Mouse (Mus musculus) cerebellum, adult 9-10 months (tissue): ENCODE data around the gene Gm45213.
"Not testable (repeated sequence)": the region's sequence is repeated elsewhere in the genome, so short reads cannot be mapped to it uniquely, and the experiment has no call there.

Source experiments
- DNase-seq: peaks from one replicate; pipeline ENCODE4 v3.0.0; 2022

Gene Gm45213

DNA sequence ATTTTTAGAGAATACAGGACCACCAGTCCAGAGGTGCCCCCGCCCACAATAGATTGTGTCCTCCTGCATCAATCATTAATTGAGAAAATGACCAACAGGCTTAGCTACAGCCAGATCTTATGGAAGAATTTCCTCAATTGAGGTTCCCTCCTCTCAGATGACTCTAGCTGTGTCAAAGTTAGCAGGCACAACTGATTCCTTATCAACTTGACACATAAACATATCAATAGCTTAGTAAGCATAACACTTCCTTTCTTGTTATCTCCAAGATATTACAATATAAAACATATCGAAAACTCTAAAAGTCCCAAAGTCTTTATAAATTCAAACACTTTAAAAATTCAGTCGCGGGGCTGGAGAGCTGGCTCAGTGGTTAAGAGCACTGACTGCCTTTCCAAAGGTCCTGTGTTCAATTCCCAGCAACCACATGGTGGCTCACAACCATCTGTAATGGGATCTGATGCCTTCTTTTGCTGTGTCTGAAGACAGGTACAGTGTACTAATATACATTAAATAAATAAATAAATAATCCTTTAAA, 10.6 kb downstream of the Gm45213 start:
- no peak for DNase-seq

DNA sequence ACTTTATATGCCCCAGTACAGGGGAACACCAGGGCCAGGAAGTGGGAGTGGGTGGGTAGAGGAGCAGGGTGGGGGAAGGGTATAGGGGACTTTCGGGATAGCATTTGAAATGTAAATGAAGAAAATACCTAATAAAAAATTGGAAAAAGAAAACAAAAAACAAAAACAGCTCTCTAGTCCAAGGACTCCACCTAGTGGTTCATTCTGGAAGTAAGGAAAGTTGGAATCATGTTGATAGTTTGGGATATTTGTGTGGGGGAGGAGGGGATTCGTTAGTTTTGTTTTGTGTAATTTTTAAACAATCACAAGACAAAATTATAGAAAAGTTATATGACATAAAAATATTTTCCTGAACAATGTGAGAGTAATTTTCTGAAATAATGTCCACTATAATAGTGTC, 12.0 kb downstream of the Gm45213 start:
- DNase-seq: not testable (repeated sequence)

DNA sequence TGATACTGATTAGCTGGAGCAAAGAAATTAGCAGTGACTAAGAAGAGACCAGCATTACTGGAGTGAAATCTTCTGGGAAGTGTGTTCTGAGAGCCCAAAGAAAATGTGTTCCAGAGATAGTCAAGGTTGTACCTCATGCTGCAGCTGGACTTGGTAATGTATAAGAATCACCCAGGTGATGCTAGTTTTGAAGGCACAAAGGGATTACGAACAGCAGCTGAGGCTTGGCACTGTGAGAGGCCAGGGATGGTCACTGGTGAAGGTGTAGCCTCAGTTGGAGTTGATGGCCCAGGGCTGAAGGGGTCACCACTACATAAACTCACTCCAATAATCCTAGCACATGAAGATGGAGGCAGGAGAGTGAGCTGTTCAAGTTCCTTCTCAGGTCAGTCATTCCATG, 15.3 kb downstream of the Gm45213 start, which contains the start of gene Snrpa1:
TSS of gene Snrpa1 (plus strand) at position 301 of the 400 bp plus-strand sequence.
- no peak for DNase-seq

DNA sequence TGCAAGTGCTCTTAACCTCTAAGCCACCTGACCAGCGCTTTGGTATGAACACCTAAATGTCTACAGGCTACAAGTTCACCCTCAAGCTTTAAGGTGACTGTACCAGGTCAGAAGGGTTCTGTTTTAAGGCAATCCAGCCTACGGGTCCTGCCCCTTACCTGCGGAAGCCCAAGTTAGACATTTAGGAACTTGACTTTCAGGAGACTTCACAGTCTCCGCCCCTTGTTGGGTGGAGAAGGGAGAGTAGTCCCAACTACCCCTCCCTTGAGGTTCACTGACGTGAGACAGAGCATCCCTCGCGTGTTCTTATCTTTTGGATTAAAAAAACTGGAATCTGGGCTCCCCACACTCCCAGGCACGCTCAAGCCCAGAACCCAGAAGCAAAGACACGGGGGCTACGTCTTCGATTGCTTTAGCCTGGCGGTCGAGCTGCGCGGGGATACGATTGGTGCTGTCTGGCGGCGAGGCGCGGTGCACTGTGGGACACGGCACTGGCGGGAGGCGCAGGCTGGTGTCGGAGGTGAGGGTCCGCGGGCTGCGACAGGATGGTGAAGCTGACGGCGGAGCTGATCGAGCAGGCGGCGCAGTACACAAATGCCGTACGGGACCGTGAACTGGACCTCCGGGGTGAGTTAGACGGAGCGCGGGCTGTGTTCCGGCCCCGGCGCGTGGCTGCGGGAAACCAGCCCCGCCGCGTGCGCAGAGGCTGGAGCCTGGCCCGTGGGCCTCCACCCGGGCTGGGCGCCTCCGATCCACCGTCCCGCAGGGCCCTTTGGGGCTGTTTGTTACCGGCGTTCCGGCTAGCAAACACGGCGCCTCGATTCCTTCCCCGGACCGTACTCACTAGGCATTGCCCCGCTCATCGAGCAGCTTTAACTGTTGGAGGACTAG, 16.9 kb downstream of the Gm45213 start:
- peak; percentile 83 for DNase-seq

DNA sequence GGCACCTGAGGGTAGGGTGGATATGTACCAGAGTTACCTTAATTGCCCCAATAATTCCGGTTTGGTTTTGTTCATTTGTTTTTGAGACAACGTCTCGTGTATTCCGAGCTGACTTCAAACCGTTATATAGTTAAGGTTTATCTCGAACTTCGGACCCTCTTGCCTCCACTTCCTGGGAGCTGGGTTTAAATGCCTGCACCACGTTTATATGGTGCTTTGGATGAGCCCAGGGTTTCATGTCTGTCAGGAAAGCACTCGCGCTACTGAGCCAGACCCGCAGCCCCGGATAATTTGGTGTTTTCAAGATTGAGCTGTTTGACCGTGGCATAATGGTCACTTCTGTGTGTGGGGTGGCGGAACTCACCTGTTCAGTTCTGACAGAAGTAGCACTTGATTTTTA, 17.7 kb downstream of the Gm45213 start:
- no peak for DNase-seq

DNA sequence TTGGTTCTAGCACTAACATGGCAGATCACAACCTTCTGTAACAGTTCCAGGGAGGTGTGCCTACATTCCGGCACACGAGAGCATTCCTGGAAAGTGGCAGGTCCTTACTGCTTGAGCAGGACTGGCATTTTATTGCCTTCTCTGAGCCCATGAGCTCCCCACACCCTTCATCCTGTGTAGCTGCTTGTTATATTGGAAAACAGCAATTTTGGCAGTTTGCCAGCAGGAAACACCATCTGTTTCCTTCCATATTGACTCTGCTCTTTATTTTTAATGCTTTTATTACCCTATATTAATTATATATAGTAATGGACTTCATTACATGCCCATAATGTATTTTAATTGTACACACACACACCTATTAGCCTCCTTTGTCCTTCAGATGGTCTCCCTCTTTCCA, 33.0 kb downstream of the Gm45213 start:
- peak; percentile 62 for DNase-seq

DNA sequence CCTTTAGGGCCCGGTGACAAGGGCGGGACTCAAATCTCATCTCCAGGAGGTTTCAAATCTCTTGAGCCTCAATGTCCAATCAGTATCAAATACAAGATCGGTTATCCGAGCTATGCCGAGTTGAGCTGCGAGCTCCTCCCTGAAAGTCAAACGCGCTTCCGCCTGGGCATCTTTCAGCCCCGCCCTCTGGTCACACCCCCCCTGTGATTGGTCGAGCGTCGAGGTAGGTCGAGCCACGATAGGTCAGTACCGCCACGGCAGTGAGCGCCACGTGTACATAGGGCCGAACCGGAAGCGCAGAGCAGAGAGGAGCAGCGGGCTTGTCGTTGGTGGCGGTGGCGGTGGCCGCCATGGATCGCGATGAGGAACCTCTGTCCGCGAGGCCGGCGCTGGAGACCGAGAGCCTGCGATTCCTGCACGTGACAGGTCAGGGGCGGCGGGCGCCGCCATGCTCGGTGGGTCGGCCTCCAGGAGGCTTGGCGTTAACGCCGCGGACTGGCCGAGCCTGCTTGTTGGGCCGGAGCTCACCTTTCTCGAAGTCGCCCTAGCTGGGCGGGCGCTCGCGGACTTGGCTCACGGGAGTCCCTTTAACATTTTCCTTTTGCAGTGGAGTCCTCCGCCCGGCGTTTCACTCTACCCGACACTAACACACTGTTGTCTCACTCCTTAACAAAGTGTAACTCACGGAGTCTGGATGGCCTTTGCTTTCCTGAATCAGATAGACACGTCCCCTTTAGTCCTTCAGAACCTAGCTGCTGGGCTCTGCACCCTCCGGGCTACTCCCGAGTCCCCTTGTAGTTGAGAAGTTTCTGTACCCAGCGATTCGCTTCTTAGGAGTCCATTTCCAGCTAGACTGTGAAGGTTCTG, 36.2 kb downstream of the Gm45213 start, which contains the start of gene Selenos:
TSS of gene Selenos (plus strand) at position 286 of the 867 bp plus-strand sequence.
- DNase-seq: peak; percentile 93

DNA sequence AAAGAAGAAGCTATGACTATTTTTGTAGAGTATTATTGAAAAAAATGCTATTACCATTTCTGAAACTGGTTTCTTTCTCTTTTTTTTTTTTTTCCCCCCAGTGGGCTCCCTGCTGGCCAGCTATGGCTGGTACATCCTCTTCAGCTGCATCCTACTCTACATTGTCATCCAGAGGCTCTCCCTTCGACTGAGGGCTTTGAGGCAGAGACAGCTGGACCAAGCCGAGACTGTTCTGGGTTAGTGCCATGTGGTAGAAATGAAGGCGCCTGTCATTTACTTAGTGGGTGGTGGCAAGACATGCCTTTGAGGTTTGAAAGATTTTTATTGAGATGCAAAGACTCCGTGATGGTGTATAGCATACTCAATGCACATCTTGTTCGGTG, 36.8 kb downstream of the Gm45213 start:
- no peak for DNase-seq

DNA sequence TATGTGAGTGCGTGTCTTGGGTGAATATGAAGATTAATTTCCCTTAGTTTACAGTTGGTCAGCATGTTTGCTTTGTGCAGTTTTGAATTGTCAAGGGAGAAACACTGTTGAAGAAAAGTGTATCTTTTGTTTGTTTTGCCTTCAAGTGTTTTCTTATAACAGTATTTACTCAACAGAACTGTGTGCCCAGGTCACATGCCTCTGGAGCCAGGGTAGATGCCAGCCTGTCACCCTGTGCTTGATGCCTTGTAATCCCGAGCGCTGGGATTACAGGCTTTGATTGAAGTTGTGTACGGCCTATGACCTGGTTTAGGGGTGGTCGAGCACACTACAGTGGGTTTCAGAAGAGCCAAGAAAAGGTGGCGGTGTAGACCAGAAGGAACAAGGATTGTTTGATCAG, 40.4 kb downstream of the Gm45213 start:
- no peak for DNase-seq

DNA sequence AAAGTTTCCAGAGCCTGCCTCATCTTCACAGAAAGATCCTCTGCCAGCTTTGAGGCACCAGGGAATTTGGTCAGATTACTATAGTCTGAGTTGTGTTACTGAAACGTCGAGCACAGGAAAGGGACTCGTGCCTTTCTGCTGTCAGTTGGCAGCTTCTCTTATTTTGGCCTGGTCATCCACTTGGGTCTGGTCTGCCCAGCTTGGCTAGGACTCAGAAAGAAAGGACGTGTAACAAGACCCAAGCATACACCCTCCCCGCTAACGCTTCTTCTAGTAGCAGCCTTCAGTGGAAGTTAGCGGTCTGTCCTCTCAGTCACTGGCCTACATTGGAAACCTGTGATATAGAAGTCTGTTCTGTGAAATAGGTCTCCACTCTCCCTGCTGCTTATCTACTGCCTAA, 41.1 kb downstream of the Gm45213 start:
- DNase-seq: no peak

DNA sequence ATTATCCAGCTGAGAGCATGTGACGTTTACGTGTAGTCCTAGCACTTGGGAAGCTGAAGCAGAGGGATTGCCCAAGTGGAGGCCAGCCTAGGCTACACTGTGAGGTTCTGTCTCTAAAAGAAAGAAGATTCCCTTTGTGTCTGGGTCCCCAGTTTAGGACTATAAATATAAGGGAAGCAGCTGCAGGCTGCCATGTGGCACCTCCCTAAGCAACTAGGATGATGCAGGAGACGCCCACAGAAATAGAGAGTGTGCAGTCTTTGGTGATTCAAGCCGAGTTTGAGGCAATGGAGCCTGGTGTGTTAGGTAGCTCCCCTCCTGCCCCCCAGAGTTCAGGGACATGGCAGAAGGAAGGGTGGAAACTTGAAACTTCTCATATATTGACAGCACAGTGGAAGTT, 44.2 kb downstream of the Gm45213 start:
- no peak for DNase-seq

DNA sequence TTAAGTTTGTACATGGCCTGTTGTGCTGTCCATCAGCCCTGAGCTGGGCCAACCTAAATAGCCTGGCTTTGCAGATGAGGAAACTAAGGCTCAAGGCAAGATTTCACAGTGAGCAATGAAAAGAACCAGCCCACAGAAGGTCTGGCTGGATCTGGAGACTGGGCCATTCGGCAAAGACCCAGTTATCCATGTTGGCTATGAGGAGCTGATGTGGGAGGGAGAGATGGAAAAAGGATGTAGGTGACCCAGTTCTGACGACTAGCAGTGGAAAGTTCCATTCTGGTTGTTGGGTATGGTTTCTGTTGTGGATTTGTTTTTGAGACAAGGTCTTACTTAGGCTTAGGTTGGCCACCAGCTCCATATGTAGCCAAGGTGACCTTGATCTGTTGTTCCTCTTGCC, 44.7 kb downstream of the Gm45213 start:
- no peak for DNase-seq

DNA sequence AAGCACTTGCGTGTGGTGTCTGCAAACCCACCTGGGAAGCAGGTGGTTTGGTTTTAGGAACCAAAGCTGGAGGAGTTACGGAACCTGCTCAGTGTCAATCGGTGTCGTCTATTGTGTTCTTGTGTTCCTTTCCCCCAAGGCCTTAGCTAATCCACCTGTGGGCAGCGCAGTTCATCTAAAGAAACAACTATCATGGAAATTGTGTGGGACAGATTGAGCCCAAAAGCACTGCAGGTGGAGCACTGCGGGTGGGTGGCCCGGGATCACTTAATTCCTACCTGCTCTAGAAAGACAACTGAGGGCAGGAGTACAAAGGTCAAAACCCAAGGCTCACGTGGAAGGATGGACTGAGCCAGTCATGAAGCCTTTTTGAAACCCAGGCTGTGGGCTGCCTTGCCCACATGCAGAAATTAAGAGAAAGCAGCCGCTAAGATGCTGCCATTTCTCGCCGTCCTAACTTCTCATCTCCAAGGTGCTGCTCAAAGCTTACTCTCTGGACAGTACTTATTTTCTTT, 47.3 kb downstream of the Gm45213 start:
- DNase-seq: no peak

DNA sequence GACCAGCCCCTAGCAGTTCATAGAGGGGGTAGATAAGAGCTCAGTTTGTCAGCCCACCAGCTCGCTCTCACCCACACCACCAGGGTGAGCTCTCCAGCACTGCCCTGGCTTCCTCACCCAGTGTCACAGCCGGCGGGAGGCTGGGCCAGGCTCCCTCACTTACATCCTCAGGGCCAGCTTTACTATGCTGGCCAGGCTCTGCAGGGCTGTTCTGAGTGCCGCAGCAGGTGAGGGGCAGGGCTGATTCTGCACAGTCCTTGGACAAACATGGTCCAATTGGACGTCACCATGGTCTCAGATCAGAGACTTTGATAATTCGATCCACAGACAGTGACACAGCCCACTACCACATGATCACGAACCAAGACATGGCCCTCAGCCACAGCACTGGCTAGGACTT, 48.2 kb downstream of the Gm45213 start:
- no peak for DNase-seq

DNA sequence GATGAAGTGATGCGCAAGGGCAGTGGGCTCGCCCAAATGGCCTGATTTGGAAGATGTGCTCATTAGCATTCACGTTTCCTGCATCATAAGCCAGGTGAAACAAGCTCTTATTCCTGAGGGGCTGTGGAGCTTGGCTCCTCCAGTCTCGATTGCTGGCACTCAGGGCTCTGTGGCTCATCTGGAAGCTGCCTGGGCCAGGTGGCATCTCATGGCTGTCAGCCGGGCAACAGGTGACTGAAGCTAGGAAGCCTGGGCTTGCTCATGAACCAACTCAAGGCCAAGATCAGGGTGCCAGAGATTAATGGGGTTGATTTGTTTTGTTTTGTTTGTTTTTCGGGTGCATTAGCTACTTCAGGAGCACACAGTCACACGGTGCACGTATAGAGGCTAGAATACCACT, 49.3 kb downstream of the Gm45213 start:
- DNase-seq: peak; percentile 48

DNA sequence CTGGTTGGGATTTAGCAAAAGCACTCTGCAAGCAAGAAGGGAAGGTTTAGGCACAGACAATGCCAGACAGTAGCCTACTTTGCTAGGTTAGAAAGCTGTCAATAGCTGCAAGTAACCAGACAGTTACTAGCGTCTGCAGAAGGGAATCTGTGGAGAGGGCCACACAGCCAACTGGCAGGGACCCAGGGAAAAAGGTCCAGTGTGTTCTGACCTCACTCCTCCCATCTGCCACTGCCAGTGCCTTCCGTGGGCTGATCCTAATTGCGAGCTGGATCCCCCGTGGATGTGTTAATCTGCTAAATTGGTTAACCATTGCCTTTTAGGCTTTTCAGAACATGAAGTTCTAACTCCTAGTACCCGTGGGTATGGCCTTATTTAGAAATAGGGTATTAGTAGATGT, 50.7 kb downstream of the Gm45213 start:
- peak; percentile 59 for DNase-seq

DNA sequence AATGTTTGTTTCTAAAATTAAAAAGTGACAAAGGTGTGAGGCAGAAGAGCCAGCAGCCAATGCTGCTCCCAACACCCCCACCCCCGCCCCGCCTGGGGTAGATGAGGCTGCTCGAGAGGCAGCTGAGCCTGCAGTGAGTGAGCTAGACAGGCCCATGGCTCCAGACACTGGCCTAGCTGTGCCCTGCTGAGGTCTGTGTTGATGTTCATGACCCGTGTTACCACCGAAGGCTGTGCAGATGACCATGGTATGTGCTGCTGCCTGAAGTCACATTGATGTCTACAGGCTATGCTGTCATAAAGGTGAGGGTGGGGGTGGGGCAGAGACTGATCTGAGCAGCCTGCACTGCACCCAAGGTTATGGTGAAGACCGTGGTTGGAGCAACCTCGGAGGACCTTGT, 55.4 kb downstream of the Gm45213 start:
- no peak for DNase-seq

DNA sequence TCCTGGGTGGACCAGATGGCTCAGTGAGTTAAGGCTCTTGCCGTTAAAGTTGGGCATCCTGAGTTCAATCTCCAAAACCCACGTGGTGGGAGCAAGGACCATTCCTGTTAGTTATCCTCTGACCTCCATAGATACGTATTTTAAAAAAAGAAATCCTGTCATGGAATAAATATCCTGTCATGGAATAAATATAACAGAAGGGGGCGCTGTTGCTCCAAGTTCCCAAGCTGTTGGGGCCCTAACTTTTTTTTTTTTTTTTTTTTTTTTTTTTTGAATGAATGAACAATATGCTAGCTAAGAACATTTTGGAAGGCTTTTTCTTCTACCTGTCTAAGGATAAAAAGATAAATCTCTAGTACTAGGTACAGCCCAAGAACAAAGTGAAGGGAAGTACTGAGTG, 58.5 kb downstream of the Gm45213 start:
- peak; percentile 65 for DNase-seq

DNA sequence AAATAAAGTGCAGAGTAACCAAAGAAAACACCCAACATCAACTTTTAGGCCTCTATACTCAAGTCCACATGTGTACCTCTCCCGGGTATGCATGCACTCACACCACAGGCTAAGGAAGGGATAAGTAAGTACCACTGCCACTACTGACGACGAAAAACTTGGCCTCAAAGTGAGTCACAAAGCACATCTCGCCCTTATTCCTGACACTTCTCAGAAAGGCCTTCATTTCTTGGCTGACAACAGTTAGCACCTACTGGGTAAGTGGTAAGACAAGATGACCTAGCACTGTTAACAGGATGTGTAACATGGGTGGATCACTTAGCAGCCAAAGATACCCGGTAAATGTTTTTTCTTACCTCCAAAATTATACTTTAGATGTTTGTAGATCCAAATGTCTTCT, 61.1 kb downstream of the Gm45213 start:
- DNase-seq: no peak

DNA sequence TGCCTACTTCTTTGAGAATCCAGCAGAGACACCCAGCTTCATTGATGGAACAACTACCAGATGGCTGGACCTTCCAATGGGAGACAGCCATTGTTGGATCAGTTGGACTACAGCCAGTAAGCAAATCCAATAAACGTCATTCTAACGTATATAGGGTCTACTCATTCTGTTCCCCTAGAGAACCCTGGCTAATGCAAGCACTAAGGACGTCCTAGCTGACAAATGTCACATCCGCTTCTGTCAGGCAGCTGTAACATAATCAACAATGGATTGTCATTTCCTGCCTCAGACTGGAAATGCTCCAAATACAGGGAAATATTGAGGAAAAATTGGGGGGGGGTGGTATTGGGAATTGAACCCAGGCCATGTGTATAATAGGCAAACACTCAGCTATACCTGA, 62.4 kb downstream of the Gm45213 start:
- no peak for DNase-seq

DNA sequence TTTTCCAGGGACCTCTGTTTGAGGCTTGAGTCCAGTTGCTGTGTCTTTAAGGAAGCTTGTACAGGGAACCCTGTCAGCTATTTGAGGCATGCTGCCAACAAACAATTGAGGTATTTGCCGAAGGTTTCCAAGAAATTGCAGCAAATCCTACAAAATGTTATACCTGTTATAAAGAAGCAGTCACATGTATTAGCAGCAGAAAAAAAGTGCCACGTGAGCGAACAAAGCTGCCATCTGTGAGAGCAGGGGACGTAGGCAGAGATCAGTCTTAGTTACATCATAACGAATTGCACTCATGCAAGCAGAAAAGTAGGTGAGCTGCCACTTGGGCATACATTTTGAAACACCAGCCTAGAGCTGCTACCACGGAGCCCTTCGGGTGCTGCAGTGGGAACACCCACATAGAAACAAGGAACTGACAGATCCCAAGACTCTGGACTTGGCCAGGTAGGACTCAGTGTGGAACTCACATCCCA, 63.2 kb downstream of the Gm45213 start:
- no peak for DNase-seq

DNA sequence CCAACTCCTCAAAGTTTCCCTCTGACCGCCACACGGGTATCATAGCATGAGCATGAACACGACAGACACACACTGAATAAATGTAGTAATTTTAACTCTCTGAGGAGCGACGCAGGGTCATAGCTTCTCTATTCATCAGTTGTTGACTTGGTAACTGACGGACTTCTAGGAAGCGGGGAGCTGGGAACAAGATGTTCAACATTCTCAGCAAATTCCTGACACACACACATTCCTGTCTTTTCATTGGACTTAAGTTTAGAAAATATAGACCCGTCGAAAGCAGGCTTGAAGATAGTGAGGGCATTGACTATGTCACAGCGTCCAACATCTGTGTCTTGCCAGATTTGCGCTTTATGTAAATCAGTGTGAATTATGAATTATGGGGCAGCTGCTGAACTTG, 63.8 kb downstream of the Gm45213 start:
- no peak for DNase-seq

DNA sequence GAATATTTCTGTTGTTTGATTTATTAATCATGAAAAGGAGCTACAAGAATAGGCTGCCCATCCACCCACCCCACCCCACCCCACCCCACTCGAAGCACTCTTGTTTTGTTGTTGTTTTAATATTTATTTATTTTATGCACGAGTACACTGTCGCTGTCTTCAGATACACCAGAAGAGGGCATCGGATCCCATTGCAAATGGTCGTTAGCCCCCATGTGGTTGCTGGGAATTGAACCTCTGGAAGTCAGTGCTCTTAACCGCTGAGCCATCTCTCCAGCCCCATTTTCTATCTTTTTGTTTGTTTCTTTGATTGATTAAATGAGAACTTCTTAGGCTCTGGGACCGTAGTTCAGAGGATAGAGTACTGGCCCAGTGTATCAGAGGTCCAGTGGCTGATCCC, 64.5 kb downstream of the Gm45213 start:
- no peak for DNase-seq
